8 mouse cellular contexts compared by ENCODE assay signal in genomic region chr19:4511116-4511841, GRCm38 (mm10). TPM values are rescaled to one million over a fixed set of nuclear protein-coding genes. Genes with fewer than 3 reads are reported as not detected.
DNase-seq lines count a peak whose midpoint lies in the region; ATAC-seq and TF ChIP-seq lines count a peak whose summit lies in the region.

No protein-coding gene starts in this region.

- ATAC-seq in embryonic facial prominence, embryonic 14.5 days (ENCODE audit: low read depth) = no peak
- no peak for ATAC-seq in neural tube, embryonic 14.5 days (ENCODE audit: low read depth)

- peak overlapping the region; percentile 85 for H3K4me3 ChIP-seq in lung, adult 2 months (replicated peaks; ENCODE audit: extremely low read depth, low read depth, low read length)
- peak overlapping the region; percentile 70 for H3K4me3 ChIP-seq in embryonic facial prominence, embryonic 14.5 days (ENCODE audit: low read depth, low read length)
- H3K4me3 ChIP-seq in neural tube, embryonic 14.5 days (ENCODE audit: low read depth, low read length) = peak overlapping the region; percentile 63; the same call in 1 of the 2 replicates

- intact Hi-C loops in left cerebral cortex, postnatal 4 days (cut with DNase I) = no loop called here

- H3K36me3 ChIP-seq in embryonic facial prominence, embryonic 14.5 days (ENCODE audit: control insufficient read depth, insufficient read depth, low read length) = no peaks in the 10 kb centered on the region
- H3K36me3 ChIP-seq in neural tube, embryonic 14.5 days (ENCODE audit: control insufficient read depth, insufficient read depth, low read length) = no peaks in the 10 kb centered on the region

- no peaks in the 10 kb centered on the region for H3K27me3 ChIP-seq in embryonic facial prominence, embryonic 14.5 days (replicated peaks; ENCODE audit: control insufficient read depth, insufficient read depth, low read length)
- H3K27me3 ChIP-seq in neural tube, embryonic 14.5 days (ENCODE audit: control insufficient read depth, insufficient read depth, low read length) = no peaks in the 10 kb centered on the region

- WGBS in lung, adult 2 months = 7% methylated on average over 13 of the region's 13 CpGs
- WGBS in embryonic facial prominence, embryonic 14.5 days = 7% methylated on average over 13 of the region's 13 CpGs
- WGBS in neural tube, embryonic 14.5 days = 10% methylated on average over 13 of the region's 13 CpGs

- peaks cover 4% of the 10 kb centered on the region for H3K4me1 ChIP-seq in lung, adult 2 months (ENCODE audit: control insufficient read depth, insufficient read depth, low read length)
- peaks cover 23% of the 10 kb centered on the region for H3K4me1 ChIP-seq in embryonic facial prominence, embryonic 14.5 days (ENCODE audit: control insufficient read depth, insufficient read depth, low read length)
- peaks cover 14% of the 10 kb centered on the region; the same call in 1 of the 2 replicates for H3K4me1 ChIP-seq in neural tube, embryonic 14.5 days (ENCODE audit: control insufficient read depth, insufficient read depth, low read length)

- H3K9me3 ChIP-seq in embryonic facial prominence, embryonic 14.5 days (ENCODE audit: control insufficient read depth, low read length) = no peaks in the 10 kb centered on the region
- no peaks in the 10 kb centered on the region for H3K9me3 ChIP-seq in neural tube, embryonic 14.5 days (ENCODE audit: control insufficient read depth, low read length)

- no peak overlapping the region for H3K27ac ChIP-seq in embryonic facial prominence, embryonic 14.5 days (replicated peaks; ENCODE audit: low read depth, low read length)
- no peak overlapping the region for H3K27ac ChIP-seq in neural tube, embryonic 14.5 days (ENCODE audit: low read depth, low read length)

- TF ChIP-seq CTCF in lung, adult 2 months (IDR thresholded peaks at IDR 0.05; ENCODE audit: insufficient read depth, low read length) = no peak

- no peak for TF ChIP-seq POLR2A in lung, adult 2 months (IDR thresholded peaks at IDR 0.05; ENCODE audit: borderline replicate concordance, extremely low read depth, low read depth, low read length)

- H3K4me2 ChIP-seq in embryonic facial prominence, embryonic 14.5 days (ENCODE audit: low read depth, low read length) = peak overlapping the region; percentile 88
- peak overlapping the region; percentile 63 for H3K4me2 ChIP-seq in neural tube, embryonic 14.5 days (ENCODE audit: low read depth, low read length)

- no peak for DNase-seq in lung, adult 2 months
- DNase-seq in lung, postnatal 10 days = no peak
- no peak for DNase-seq in embryonic facial prominence, embryonic 14.5 days (ENCODE audit: low spot score)
- peak; percentile 24 for DNase-seq in kidney, postnatal 10 days
- no peak for DNase-seq in spleen, postnatal 10 days (ENCODE audit: low spot score in 2 of 2)
- DNase-seq in left cerebral cortex, postnatal 4 days = no peak
- no peak for DNase-seq in thymus, postnatal 36 days

- H3K9ac ChIP-seq in embryonic facial prominence, embryonic 14.5 days (ENCODE audit: low read depth, low read length) = peak overlapping the region; percentile 61
- peak overlapping the region; percentile 53; the same call in 1 of the 2 replicates for H3K9ac ChIP-seq in neural tube, embryonic 14.5 days (replicated peaks; ENCODE audit: low read depth, low read length)

RNA-seq across cellular contexts. Expression of gene Pcx, which starts 1.0 kb away (rescaled TPM):
- 52.7 and 62.6 TPM in 2 replicates for polyA plus RNA-seq in lung, adult 2 months (2012; rRNA removed)
- polyA plus RNA-seq in embryonic facial prominence, embryonic 14.5 days (2014; fragmentation: Nextera tagmentation; extraction: Ambion mirVana) = 18.4 TPM in 2 replicates
- polyA plus RNA-seq in neural tube, embryonic 14.5 days (2014; fragmentation: Nextera tagmentation; extraction: Ambion mirVana) = 22.5 and 23.8 TPM in 2 replicates
- 10 to 100 TPM; 42.6 to 44.2 TPM for total RNA-seq in left cerebral cortex, postnatal 4 days (2021)

RNA-seq across cellular contexts. Expression of gene 2010003K11Rik, which starts 12.9 kb away (rescaled TPM):
- 0.23 and 0.82 TPM in 2 replicates for polyA plus RNA-seq in lung, adult 2 months (2012; rRNA removed)
- polyA plus RNA-seq in embryonic facial prominence, embryonic 14.5 days (2014; fragmentation: Nextera tagmentation; extraction: Ambion mirVana) = not detected in 2 replicates
- polyA plus RNA-seq in neural tube, embryonic 14.5 days (2014; fragmentation: Nextera tagmentation; extraction: Ambion mirVana) = not detected in 2 replicates
- not detected for total RNA-seq in left cerebral cortex, postnatal 4 days (2021)

RNA-seq across cellular contexts. Expression of gene Syt12, which starts 34.0 kb away (rescaled TPM):
- polyA plus RNA-seq in lung, adult 2 months (2012; rRNA removed) = 0.82 and 2.3 TPM in 2 replicates
- polyA plus RNA-seq in embryonic facial prominence, embryonic 14.5 days (2014; fragmentation: Nextera tagmentation; extraction: Ambion mirVana) = 0.90 and 1.9 TPM in 2 replicates
- polyA plus RNA-seq in neural tube, embryonic 14.5 days (2014; fragmentation: Nextera tagmentation; extraction: Ambion mirVana) = 4.4 and 4.8 TPM in 2 replicates
- total RNA-seq in left cerebral cortex, postnatal 4 days (2021) = 1 to 10 TPM; 4.4 to 5.3 TPM
